Mouse (Mus musculus) megakaryocyte, embryonic 14.5 days (primary cell): ENCODE results near the gene Ccl22.

Source experiments
- FLI1 ChIP-seq: IDR thresholded peaks from 2 replicates; pipeline ENCODE4 v1.6.1; 2012; ENCODE audit warnings: low read length, inconsistent platforms, mixed read lengths
- GATA1 ChIP-seq: IDR thresholded peaks from 3 replicates; pipeline ENCODE4 v1.6.1; 2012; ENCODE audit warnings: mixed read lengths, low read length, inconsistent platforms, borderline replicate concordance

DNA sequence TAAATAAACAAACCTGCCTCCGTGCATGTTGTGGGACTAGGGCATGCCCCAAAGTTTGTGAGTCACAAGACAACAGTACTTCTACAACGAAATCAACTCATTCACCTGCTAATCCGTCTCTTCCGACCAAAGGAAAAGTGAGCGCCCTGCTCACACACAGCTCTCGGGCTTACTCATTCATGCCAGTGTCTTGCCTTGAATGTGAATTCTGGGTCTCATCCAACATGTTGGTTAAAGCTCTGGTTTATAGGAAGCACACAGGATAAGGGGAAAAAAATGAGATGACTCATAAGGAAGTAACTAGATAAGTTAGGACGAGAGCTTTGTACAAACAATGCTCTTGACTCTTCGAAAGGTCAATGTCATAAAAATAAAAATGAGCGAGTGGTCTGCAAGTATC is 21.6 kb downstream of the Ccl22 start:
- TF ChIP-seq FLI1 (no peak), GATA1 (no peak)
